Mouse (Mus musculus): Measurements from ENCODE around the gene Cntnap5a. TPM values are rescaled to one million over a fixed set of nuclear protein-coding genes. Genes with fewer than 3 reads are reported as not detected.

Gene Cntnap5a
- total and polyA plus RNA-seq, 3 experiments, result not detected

- H3K9ac ChIP-seq (ENCODE audit: control insufficient read depth, low read depth, low read length, poor library complexity, severe bottlenecking), result no peak overlapping the region
- H3K27me3 ChIP-seq (ENCODE audit: control insufficient read depth in 1 of 2, insufficient read depth in 2 of 2, low read length in 2 of 2), result no peaks in the 10 kb centered on the region
- no peak overlapping the region for H3K4me3 ChIP-seq (ENCODE audit: control insufficient read depth in 1 of 2, insufficient read depth in 1 of 2, low read depth in 2 of 2, low read length in 2 of 2)
- no peaks in the 10 kb centered on the region for H3K9me3 ChIP-seq (replicated peaks; ENCODE audit: insufficient read depth, low read length)
- H3K79me2 ChIP-seq (ENCODE audit: control insufficient read depth, insufficient read depth, low read length, poor library complexity), result no peaks in the 10 kb centered on the region
- H3K27ac ChIP-seq (ENCODE audit: control insufficient read depth, low read depth, low read length), result no peak overlapping the region
- H3K36me3 ChIP-seq (ENCODE audit: control insufficient read depth in 1 of 2, insufficient read depth in 2 of 2, low read length in 2 of 2), result no peaks in the 10 kb centered on the region
- DNase-seq (ENCODE audit: low read depth, low spot score), result no peak
- TF ChIP-seq SIN3A (IDR thresholded peaks at IDR 0.05; ENCODE audit: low read length), result no peak
- TF ChIP-seq ZMIZ1 (IDR thresholded peaks at IDR 0.05; ENCODE audit: low read depth, low read length), result no peak
- TF ChIP-seq MXI1 (IDR thresholded peaks at IDR 0.05; ENCODE audit: low read depth, low read length), result no peak
- no peak for TF ChIP-seq POLR2AphosphoS5 (IDR thresholded peaks at IDR 0.05; ENCODE audit: borderline replicate concordance, low read depth, low read length)
- no peak for TF ChIP-seq GATA1 (IDR thresholded peaks at IDR 0.05; ENCODE audit: low read depth, low read length)
- H3K4me1 ChIP-seq (ENCODE audit: control insufficient read depth in 1 of 2, insufficient read depth in 2 of 2, low read length in 2 of 2), result no peaks in the 10 kb centered on the region
These were observed 163.0 kb downstream of the Cntnap5a start for GRCm38 (mm10) chr1:115847605-115848004.

GRCm38 (mm10) chr1:115852206-115852605, 167.7 kb downstream of the Cntnap5a start:
- DNase-seq (ENCODE audit: low read depth, low spot score), result no peak
- H3K27me3 ChIP-seq (ENCODE audit: control insufficient read depth in 1 of 2, insufficient read depth in 2 of 2, low read length in 2 of 2), result no peaks in the 10 kb centered on the region
- H3K36me3 ChIP-seq (ENCODE audit: control insufficient read depth in 1 of 2, insufficient read depth in 2 of 2, low read length in 2 of 2), result no peaks in the 10 kb centered on the region
- H3K9me3 ChIP-seq (replicated peaks; ENCODE audit: insufficient read depth, low read length), result no peaks in the 10 kb centered on the region
- no peak overlapping the region for H3K27ac ChIP-seq (ENCODE audit: control insufficient read depth, low read depth, low read length)
- no peaks in the 10 kb centered on the region for H3K4me1 ChIP-seq (ENCODE audit: control insufficient read depth in 1 of 2, insufficient read depth in 2 of 2, low read length in 2 of 2)
- no peak overlapping the region for H3K4me3 ChIP-seq (ENCODE audit: control insufficient read depth in 1 of 2, insufficient read depth in 1 of 2, low read depth in 2 of 2, low read length in 2 of 2)
- H3K9ac ChIP-seq (ENCODE audit: control insufficient read depth, low read depth, low read length, poor library complexity, severe bottlenecking), result no peak overlapping the region
- H3K79me2 ChIP-seq (ENCODE audit: control insufficient read depth, insufficient read depth, low read length, poor library complexity), result no peaks in the 10 kb centered on the region
- TF ChIP-seq SMC3 (IDR thresholded peaks at IDR 0.05; ENCODE audit: low read depth, low read length) (no peak), POLR2A (IDR thresholded peaks at IDR 0.05; ENCODE audit: control insufficient read depth in 1 of 2, insufficient read depth in 1 of 2, low read depth in 1 of 2, low read length in 2 of 2, poor library complexity in 1 of 2) (no peak), RAD21 (IDR thresholded peaks at IDR 0.05; ENCODE audit: low read depth, low read length) (no peak), RCOR1 (IDR thresholded peaks at IDR 0.05; ENCODE audit: low read depth, low read length) (no peak), POLR2AphosphoS2 (IDR thresholded peaks at IDR 0.05; ENCODE audit: low read length) (no peak), ZMIZ1 (IDR thresholded peaks at IDR 0.05; ENCODE audit: low read depth, low read length) (no peak), ELF1 (IDR thresholded peaks at IDR 0.05; ENCODE audit: low read depth, low read length) (no peak), UBTF (IDR thresholded peaks at IDR 0.05; ENCODE audit: borderline replicate concordance, insufficient read depth, low read depth, low read length) (no peak), USF1 (IDR thresholded peaks at IDR 0.05; ENCODE audit: low read depth, low read length) (no peak), ZC3H11A (IDR thresholded peaks at IDR 0.05; ENCODE audit: low read depth, low read length) (no peak), MYC (IDR thresholded peaks at IDR 0.05; ENCODE audit: low read depth, low read length) (no peak), NELFE (IDR thresholded peaks at IDR 0.05; ENCODE audit: low read depth, low read length) (no peak)

- H3K9ac ChIP-seq (ENCODE audit: control insufficient read depth, low read depth, low read length, poor library complexity, severe bottlenecking), result no peak overlapping the region
- no peaks in the 10 kb centered on the region for H3K27me3 ChIP-seq (ENCODE audit: control insufficient read depth in 1 of 2, insufficient read depth in 2 of 2, low read length in 2 of 2)
- no peaks in the 10 kb centered on the region for H3K79me2 ChIP-seq (ENCODE audit: control insufficient read depth, insufficient read depth, low read length, poor library complexity)
- H3K27ac ChIP-seq (ENCODE audit: control insufficient read depth, low read depth, low read length), result no peak overlapping the region
- no peaks in the 10 kb centered on the region for H3K36me3 ChIP-seq (ENCODE audit: control insufficient read depth in 1 of 2, insufficient read depth in 2 of 2, low read length in 2 of 2)
- no peak overlapping the region for H3K4me3 ChIP-seq (ENCODE audit: control insufficient read depth in 1 of 2, insufficient read depth in 1 of 2, low read depth in 2 of 2, low read length in 2 of 2)
- no peak for DNase-seq (ENCODE audit: low read depth, low spot score)
- TF ChIP-seq RCOR1 (IDR thresholded peaks at IDR 0.05; ENCODE audit: low read depth, low read length), result no peak
- TF ChIP-seq CHD2 (IDR thresholded peaks at IDR 0.05; ENCODE audit: low read length), result no peak
- no peak for TF ChIP-seq SIN3A (IDR thresholded peaks at IDR 0.05; ENCODE audit: low read length)
- no peak for TF ChIP-seq KAT2A (conservative IDR thresholded peaks at IDR 0.05; ENCODE audit: low read depth, low read length)
- no peak for TF ChIP-seq POLR2A (IDR thresholded peaks at IDR 0.05; ENCODE audit: control insufficient read depth in 1 of 2, insufficient read depth in 1 of 2, low read depth in 1 of 2, low read length in 2 of 2, poor library complexity in 1 of 2)
- no peak for TF ChIP-seq EP300 (IDR thresholded peaks at IDR 0.05; ENCODE audit: low read depth in 1 of 2, low read length in 2 of 2)
- no peak for TF ChIP-seq HCFC1 (IDR thresholded peaks at IDR 0.05; ENCODE audit: low read depth, low read length)
- no peak for TF ChIP-seq MYB (IDR thresholded peaks at IDR 0.05; ENCODE audit: low read depth, low read length)
- no peak for TF ChIP-seq E2F4 (IDR thresholded peaks at IDR 0.05; ENCODE audit: borderline replicate concordance, low read depth, low read length)
- no peak for TF ChIP-seq TCF12 (IDR thresholded peaks at IDR 0.05; ENCODE audit: low read depth, low read length)
- no peaks in the 10 kb centered on the region for H3K4me1 ChIP-seq (ENCODE audit: control insufficient read depth in 1 of 2, insufficient read depth in 2 of 2, low read length in 2 of 2)
- H3K9me3 ChIP-seq (replicated peaks; ENCODE audit: insufficient read depth, low read length), result no peaks in the 10 kb centered on the region
These were observed 233.8 kb downstream of the Cntnap5a start for GRCm38 (mm10) chr1:115918396-115918795.

Measured in MEL (cell line).